Mouse (Mus musculus) ZHBTc4 (cell line): ENCODE data around the gene Plekhm1.
A peak's percentile ranks its signal among the peaks of the same experiment; 100 is the strongest.

Experiments
- DNase-seq: peaks from one replicate; pipeline ENCODE4 v3.0.0-alpha.2; 2011; ENCODE audit warnings: low read depth, low spot score

The Plekhm1 gene

GRCm38 (mm10) chr11:103411981-103412949 lies at the start of gene Plekhm1:
TSS of gene Plekhm1 (minus strand) at chr11:103412687.
- peak; percentile 99 for DNase-seq

GRCm38 (mm10) chr11:103451105-103451504 lies 38.6 kb upstream of the Plekhm1 start:
- DNase-seq: peak; percentile 73

- DNase-seq: peak; percentile 90
These were observed 37.2 kb upstream of the Plekhm1 start for GRCm38 (mm10) chr11:103449721-103450120.

GRCm38 (mm10) chr11:103443678-103444077 lies 31.2 kb upstream of the Plekhm1 start:
- peak; percentile 78 for DNase-seq

- DNase-seq: no peak
These were observed 23.8 kb upstream of the Plekhm1 start for GRCm38 (mm10) chr11:103436282-103436681.

- peak; percentile 79 for DNase-seq
These were observed 12.5 kb upstream of the Plekhm1 start for GRCm38 (mm10) chr11:103425031-103425430.

GRCm38 (mm10) chr11:103419667-103420066 lies 7.2 kb upstream of the Plekhm1 start:
- no peak for DNase-seq

- DNase-seq: no peak
These were observed 6.7 kb upstream of the Plekhm1 start for GRCm38 (mm10) chr11:103419226-103419625.

- no peak for DNase-seq
These were observed 1.0 kb upstream of the Plekhm1 start for GRCm38 (mm10) chr11:103413516-103413915.

GRCm38 (mm10) chr11:103412950-103413423 lies 500 bp upstream of the Plekhm1 start:
- DNase-seq: no peak

- DNase-seq: no peak
These were observed 1.2 kb downstream of the Plekhm1 start for GRCm38 (mm10) chr11:103411301-103411700.

GRCm38 (mm10) chr11:103408880-103409279 lies 3.6 kb downstream of the Plekhm1 start:
- no peak for DNase-seq

GRCm38 (mm10) chr11:103407136-103407535 lies 5.4 kb downstream of the Plekhm1 start:
- peak; percentile 79 for DNase-seq

GRCm38 (mm10) chr11:103406551-103406950 lies 5.9 kb downstream of the Plekhm1 start:
- peak; percentile 89 for DNase-seq

- DNase-seq: no peak
These were observed 6.7 kb downstream of the Plekhm1 start for GRCm38 (mm10) chr11:103405814-103406213.

- DNase-seq: no peak
These were observed 7.9 kb downstream of the Plekhm1 start for GRCm38 (mm10) chr11:103404618-103405017.

GRCm38 (mm10) chr11:103403776-103404175 lies 8.7 kb downstream of the Plekhm1 start:
- DNase-seq: peak; percentile 94

GRCm38 (mm10) chr11:103402738-103403137 lies 9.7 kb downstream of the Plekhm1 start:
- no peak for DNase-seq

GRCm38 (mm10) chr11:103402198-103402597 lies 10.3 kb downstream of the Plekhm1 start:
- peak; percentile 85 for DNase-seq

- no peak for DNase-seq
These were observed 12.5 kb downstream of the Plekhm1 start for GRCm38 (mm10) chr11:103399986-103400385.

GRCm38 (mm10) chr11:103399050-103399449 lies 13.4 kb downstream of the Plekhm1 start:
- DNase-seq: no peak

- DNase-seq: no peak
These were observed 15.8 kb downstream of the Plekhm1 start for GRCm38 (mm10) chr11:103396682-103397081.

GRCm38 (mm10) chr11:103396236-103396635 lies 16.3 kb downstream of the Plekhm1 start:
- DNase-seq: no peak
